Mouse (Mus musculus) olfactory bulb, adult 2 months (tissue): ENCODE results near the gene Hc. TPM values are rescaled to one million over a fixed set of nuclear protein-coding genes. Genes with fewer than 3 reads are reported as not detected.

Source experiments
- H3K27ac ChIP-seq: fragments of 200-500 bp; 2 replicates; pipeline ENCODE4 v1.5.1; 2012; ENCODE audit warnings: low read depth, low read length; ENCODE audit not compliant: insufficient read depth
- H3K4me1 ChIP-seq: fragments of 200-500 bp; 2 replicates; pipeline ENCODE4 v1.6.1; 2012; ENCODE audit warnings: low read length; ENCODE audit not compliant: control insufficient read depth, insufficient read depth
- H3K4me3 ChIP-seq: fragments of 200-500 bp; 2 replicates; pipeline ENCODE4 v1.5.1; 2012; ENCODE audit warnings: mild to moderate bottlenecking, low read depth, low read length, moderate library complexity; ENCODE audit not compliant: insufficient read depth
- CTCF ChIP-seq: fragments of 200-500 bp; IDR thresholded peaks from 2 replicates; pipeline ENCODE4 v1.5.1; 2012; ENCODE audit warnings: low read depth, mild to moderate bottlenecking, low read length, moderate library complexity; ENCODE audit not compliant: insufficient read depth
- POLR2A ChIP-seq: fragments of 200-500 bp; IDR thresholded peaks from 2 replicates; pipeline ENCODE4 v1.6.1; 2012; ENCODE audit warnings: mild to moderate bottlenecking, low read depth, low read length, moderate library complexity; ENCODE audit not compliant: insufficient read depth
- WGBS: fragments of 180-500 bp; shearing (Covaris S2); methylation state at CpG from one replicate; pipeline ENCODE4 v1.1.7; 2018; 5-methylcytosine and 5-hydroxymethylcytosine counted together
- polyA plus RNA-seq: library from polyadenylated mRNA; stranded (reverse); fragments of >200 nt; gene quantifications from 2 replicates; pipeline ENCODE4 v1.2.4, GENCODE M21; 2012; ENCODE audit warnings: low replicate concordance; ENCODE audit not compliant: missing spikeins, insufficient read depth, insufficient read length

Gene Hc
- polyA plus RNA-seq, 1 experiment: not detected

DNA sequence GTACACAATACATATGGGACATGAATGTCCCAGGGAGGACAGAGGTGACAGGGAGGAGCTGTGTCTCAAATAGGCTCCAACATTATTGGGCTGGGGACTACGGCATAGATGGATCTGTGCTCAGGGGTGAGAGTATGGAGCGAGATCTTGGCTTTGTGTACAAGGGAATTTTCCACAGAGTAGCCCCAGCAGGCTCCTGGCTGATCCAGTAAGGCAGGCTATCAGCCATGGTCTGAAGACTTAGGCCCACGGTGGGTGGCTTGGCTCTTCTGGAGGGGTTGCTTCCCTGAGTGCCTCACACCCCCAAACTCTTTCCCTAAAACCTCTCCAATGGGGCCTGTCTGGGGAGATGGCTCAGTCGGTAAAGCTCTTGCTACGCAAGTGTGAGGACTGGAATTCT, 121.0 kb downstream of the Hc start:
- whole genome bisulfite sequencing: 80% methylated on average over 5 of the region's 5 CpGs
- no peak for TF ChIP-seq CTCF
- TF ChIP-seq POLR2A: no peak
- Histone ChIP-seq H3K4me3 (no peak overlapping the region), H3K27ac (no peak overlapping the region), H3K4me1 (peaks cover 15% of the 10 kb centered on the region)

DNA sequence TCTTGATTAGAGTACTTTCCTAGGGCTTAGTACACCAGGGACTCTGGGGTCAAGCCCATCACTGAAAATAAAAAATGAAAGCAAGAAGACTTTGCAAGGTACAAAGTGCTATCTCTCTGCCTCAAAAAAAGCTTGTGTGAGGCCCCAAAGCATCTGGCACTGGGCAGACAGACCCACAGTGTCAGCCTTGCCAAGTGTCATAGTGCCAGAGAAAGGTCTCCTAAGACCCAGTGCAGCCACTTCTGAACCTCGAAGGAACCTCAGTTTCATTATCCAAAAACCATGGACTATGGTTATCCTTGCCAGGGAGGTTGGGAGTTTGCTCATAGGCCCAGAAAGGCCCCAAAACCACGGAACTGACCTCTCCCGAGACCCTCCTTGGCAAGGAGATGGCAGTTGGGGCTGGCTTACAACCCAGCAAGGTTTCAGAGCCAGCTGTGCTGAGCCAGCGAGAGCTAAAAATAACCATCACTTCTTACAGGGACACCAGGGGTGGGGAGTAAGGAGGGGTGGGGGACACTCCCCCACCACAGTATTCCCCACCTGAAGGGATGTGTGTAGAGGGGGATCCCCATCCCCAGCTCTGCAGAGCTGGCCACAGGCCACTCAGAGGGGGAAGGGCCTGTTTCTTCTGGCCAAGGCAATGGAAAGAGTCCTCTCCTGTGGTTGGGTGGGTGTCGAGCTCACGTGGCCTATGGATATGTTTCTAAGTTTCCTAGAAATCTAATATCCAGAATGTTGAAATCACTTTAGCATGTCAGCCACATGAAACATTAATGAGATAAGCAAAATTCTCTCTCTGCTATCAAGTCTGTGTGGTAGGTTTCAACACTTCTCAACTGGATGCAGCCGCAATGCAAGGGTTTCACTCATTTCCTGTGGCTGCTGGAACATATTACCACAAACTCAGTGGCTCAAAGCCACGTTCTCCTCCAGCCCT, 122.7 kb downstream of the Hc start:
- Histone ChIP-seq H3K4me1 (peaks cover 9% of the 10 kb centered on the region), H3K4me3 (no peak overlapping the region), H3K27ac (no peak overlapping the region)
- WGBS: 57% methylated on average over 8 of the region's 8 CpGs
- no peak for TF ChIP-seq CTCF
- no peak for TF ChIP-seq POLR2A

DNA sequence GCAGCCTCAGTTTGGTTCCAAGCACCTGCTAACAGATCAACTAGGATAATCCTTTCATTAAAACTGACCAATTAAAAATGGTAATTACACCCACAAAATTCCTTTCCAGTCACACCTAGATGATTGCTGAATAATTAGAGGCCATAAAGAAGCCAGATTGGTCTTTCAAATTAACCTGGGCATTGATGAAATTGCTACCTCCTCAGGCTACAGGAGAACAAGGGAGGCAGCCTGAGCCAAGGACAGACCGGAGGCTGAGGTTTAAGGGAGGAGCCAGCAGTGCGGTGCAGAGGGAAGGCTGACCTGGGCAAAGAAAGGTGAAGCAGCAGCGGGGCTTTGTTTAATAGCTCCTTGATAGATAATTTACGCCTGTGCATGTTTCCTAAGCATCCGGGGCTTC, 123.8 kb downstream of the Hc start:
- TF ChIP-seq POLR2A (no peak), CTCF (no peak)
- peaks cover 8% of the 10 kb centered on the region for H3K4me1 ChIP-seq
- WGBS: 78% methylated on average over 5 of the region's 5 CpGs
- no peak overlapping the region for H3K4me3 ChIP-seq
- no peak overlapping the region for H3K27ac ChIP-seq

Other genes starting within 250 kb of the Hc start
- not detected in 2 replicates for gene Fbxw2, start 235.1 kb downstream of the Hc start, polyA plus RNA-seq
- gene Gm34653, start 228.4 kb downstream of the Hc start, polyA plus RNA-seq: not detected in 2 replicates
- gene Cutal, start 187.0 kb downstream of the Hc start, polyA plus RNA-seq: not detected in 2 replicates
- not detected in 2 replicates for gene Psmd5, start 186.5 kb downstream of the Hc start, polyA plus RNA-seq
- not detected in 2 replicates for gene Phf19, start 147.4 kb downstream of the Hc start, polyA plus RNA-seq
- not detected in 2 replicates for gene Traf1, start 99.7 kb downstream of the Hc start, polyA plus RNA-seq
- gene AI182371, start 40.1 kb upstream of the Hc start, polyA plus RNA-seq: not detected in 2 replicates
- 331 TPM in 1 of 2 replicates, not detected in the other for gene Cntrl, start 48.1 kb upstream of the Hc start, polyA plus RNA-seq
- 306 and 317 TPM in 2 replicates for gene Rab14, start 139.7 kb upstream of the Hc start, polyA plus RNA-seq
- gene Gsn, start 194.9 kb upstream of the Hc start, polyA plus RNA-seq: not detected in 2 replicates